Mouse (Mus musculus): ENCODE measurements around the gene Lin7b. TPM values are rescaled to one million over a fixed set of nuclear protein-coding genes. Genes with fewer than 3 reads are reported as not detected.

The Lin7b gene
- total RNA-seq (2023; ENCODE audit: inconsistent age): 1.2 TPM in 1 of 4 replicates, not detected in the others

GRCm38 (mm10) chr7:45370475-45371311 lies at the start of gene Lin7b:
Gene Lin7b, minus strand, starts transcription at chr7:45370583.

GRCm38 (mm10) chr7:45413113-45413863 lies 42.9 kb upstream of the Lin7b start, which contains the start of gene Ntf5:
Gene Ntf5, plus strand, starts transcription at chr7:45413695.

GRCm38 (mm10) chr7:45405091-45406075 lies 35.0 kb upstream of the Lin7b start, which contains the start of gene Kcna7:
Gene Kcna7, plus strand, starts transcription at chr7:45405653.

GRCm38 (mm10) chr7:45395578-45396336 lies 25.4 kb upstream of the Lin7b start, which contains the start of gene Snrnp70:
Gene Snrnp70, minus strand, starts transcription at chr7:45395742.

GRCm38 (mm10) chr7:45366652-45367019 lies 3.7 kb downstream of the Lin7b start, which contains the start of gene Ppfia3:
Gene Ppfia3, minus strand, starts transcription at chr7:45367019.

GRCm38 (mm10) chr7:45335056-45335455 lies 35.3 kb downstream of the Lin7b start, which contains the start of gene Hrc:
Gene Hrc, plus strand, starts transcription at chr7:45335290.

GRCm38 (mm10) chr7:45333431-45333982 lies 36.9 kb downstream of the Lin7b start, which contains the start of gene Trpm4:
Gene Trpm4, minus strand, starts transcription at chr7:45333780.

Other genes with a start within 250 kb of the Lin7b start
- 2,358 to 2,650 TPM (median 2,499 TPM) in 4 replicates for gene Rps11, start 246.1 kb downstream of the Lin7b start, total RNA-seq (2023; ENCODE audit: inconsistent age)
- 4,140 to 4,660 TPM (median 4,377 TPM) in 4 replicates for gene Rpl13a, start 241.8 kb downstream of the Lin7b start, total RNA-seq (2023; ENCODE audit: inconsistent age)
- 0.87 TPM in 1 of 4 replicates, not detected in the others for gene Gm45713, start 234.4 kb downstream of the Lin7b start, total RNA-seq (2023; ENCODE audit: inconsistent age)
- gene Flt3l, start 234.2 kb downstream of the Lin7b start, total RNA-seq (2023; ENCODE audit: inconsistent age): 70.7 to 77.9 TPM (median 74.1 TPM) in 4 replicates
- gene Pih1d1, start 216.3 kb downstream of the Lin7b start, total RNA-seq (2023; ENCODE audit: inconsistent age): 46.7 to 53.9 TPM (median 51.0 TPM) in 4 replicates
- 100 to 121 TPM (median 116 TPM) in 4 replicates for gene Aldh16a1, start 216.0 kb downstream of the Lin7b start, total RNA-seq (2023; ENCODE audit: inconsistent age)
- not detected in 4 replicates for gene Slc17a7, start 206.6 kb downstream of the Lin7b start, total RNA-seq (2023; ENCODE audit: inconsistent age)
- gene Gfy, start 191.0 kb downstream of the Lin7b start, total RNA-seq (2023; ENCODE audit: inconsistent age): not detected in 4 replicates
- not detected in 4 replicates for gene Pth2, start 189.6 kb downstream of the Lin7b start, total RNA-seq (2023; ENCODE audit: inconsistent age)
- 0.54 to 1.1 TPM (median 0.78 TPM) in 4 replicates for gene Ccdc155, start 165.7 kb downstream of the Lin7b start, total RNA-seq (2023; ENCODE audit: inconsistent age)
- 1.3 to 2.7 TPM (median 2.0 TPM) in 3 of 4 replicates, not detected in the other for gene Dkkl1, start 158.4 kb downstream of the Lin7b start, total RNA-seq (2023; ENCODE audit: inconsistent age)
- gene Tead2, start 154.8 kb downstream of the Lin7b start, total RNA-seq (2023; ENCODE audit: inconsistent age): not detected in 4 replicates
- 1,683 to 1,834 TPM (median 1,832 TPM) in 4 replicates for gene Cd37, start 131.5 kb downstream of the Lin7b start, total RNA-seq (2023; ENCODE audit: inconsistent age)
- gene Slc6a16, start 129.5 kb downstream of the Lin7b start, total RNA-seq (2023; ENCODE audit: inconsistent age): not detected in 4 replicates
- 0.51 to 0.64 TPM (median 0.60 TPM) in 4 replicates for gene Slc6a21, start 93.1 kb downstream of the Lin7b start, total RNA-seq (2023; ENCODE audit: inconsistent age)
- gene Trpm4, start 36.8 kb downstream of the Lin7b start, total RNA-seq (2023; ENCODE audit: inconsistent age): 5.9 to 13.0 TPM (median 9.1 TPM) in 4 replicates
- not detected in 4 replicates for gene Hrc, start 35.3 kb downstream of the Lin7b start, total RNA-seq (2023; ENCODE audit: inconsistent age)
- 0.13 to 0.33 TPM (median 0.23 TPM) in 4 replicates for gene Ppfia3, start 3.6 kb downstream of the Lin7b start, total RNA-seq (2023; ENCODE audit: inconsistent age)
- gene Snrnp70, start 25.2 kb upstream of the Lin7b start, total RNA-seq (2023; ENCODE audit: inconsistent age): 574 to 602 TPM (median 590 TPM) in 4 replicates
- gene Kcna7, start 35.1 kb upstream of the Lin7b start, total RNA-seq (2023; ENCODE audit: inconsistent age): not detected in 4 replicates
- gene Ntf5, start 43.1 kb upstream of the Lin7b start, total RNA-seq (2023; ENCODE audit: inconsistent age): not detected in 4 replicates
- not detected in 4 replicates for gene Lhb, start 50.2 kb upstream of the Lin7b start, total RNA-seq (2023; ENCODE audit: inconsistent age)
- gene Gys1, start 64.3 kb upstream of the Lin7b start, total RNA-seq (2023; ENCODE audit: inconsistent age): 15.2 to 19.8 TPM (median 17.4 TPM) in 4 replicates
- gene Ruvbl2, start 67.5 kb upstream of the Lin7b start, total RNA-seq (2023; ENCODE audit: inconsistent age): 38.2 to 60.2 TPM (median 47.5 TPM) in 4 replicates
- gene Ftl1, start 89.3 kb upstream of the Lin7b start, total RNA-seq (2023; ENCODE audit: inconsistent age): 648 to 704 TPM (median 682 TPM) in 4 replicates
- gene Bax, start 96.3 kb upstream of the Lin7b start, total RNA-seq (2023; ENCODE audit: inconsistent age): 107 to 138 TPM (median 119 TPM) in 4 replicates
- not detected in 4 replicates for gene Tulp2, start 111.3 kb upstream of the Lin7b start, total RNA-seq (2023; ENCODE audit: inconsistent age)
- 0.77 to 1.8 TPM (median 0.98 TPM) in 4 replicates for gene Gm45808, start 116.2 kb upstream of the Lin7b start, total RNA-seq (2023; ENCODE audit: inconsistent age)
- gene Dhdh, start 118.2 kb upstream of the Lin7b start, total RNA-seq (2023; ENCODE audit: inconsistent age): 2.9 to 3.9 TPM (median 3.5 TPM) in 4 replicates
- gene Nucb1, start 139.8 kb upstream of the Lin7b start, total RNA-seq (2023; ENCODE audit: inconsistent age): 76.1 to 93.0 TPM (median 84.2 TPM) in 4 replicates
- 1,362 to 1,471 TPM (median 1,417 TPM) in 4 replicates for gene Ppp1r15a, start 155.7 kb upstream of the Lin7b start, total RNA-seq (2023; ENCODE audit: inconsistent age)
- gene Plekha4, start 155.7 kb upstream of the Lin7b start, total RNA-seq (2023; ENCODE audit: inconsistent age): 0.83 to 4.6 TPM (median 2.2 TPM) in 4 replicates
- gene Hsd17b14, start 184.3 kb upstream of the Lin7b start, total RNA-seq (2023; ENCODE audit: inconsistent age): not detected in 4 replicates
- 27.1 to 39.9 TPM (median 32.9 TPM) in 4 replicates for gene Bcat2, start 199.6 kb upstream of the Lin7b start, total RNA-seq (2023; ENCODE audit: inconsistent age)
- not detected in 4 replicates for gene Fgf21, start 244.9 kb upstream of the Lin7b start, total RNA-seq (2023; ENCODE audit: inconsistent age)
- gene Fut1, start 246.7 kb upstream of the Lin7b start, total RNA-seq (2023; ENCODE audit: inconsistent age): not detected in 4 replicates